Mouse (Mus musculus) heart, postnatal 4 days (tissue): ENCODE results near the gene Otol1. TPM values are rescaled to one million over a fixed set of nuclear protein-coding genes. Genes with fewer than 3 reads are reported as not detected.
A peak's percentile ranks its signal among the peaks of the same experiment; 100 is the strongest.

ENCODE experiments used
- DNase-seq: peaks from one replicate; pipeline ENCODE4 v3.0.0; 2021
- total RNA-seq, 2 experiments: library from RNA; stranded (reverse); gene quantifications; 2 replicates each; pipeline ENCODE4 v1.2.3; 2021

Gene Otol1
- total RNA-seq, result not detected

GRCm38 (mm10) chr3:70007313-70007712 is at the start of gene Otol1:
TSS of gene Otol1 (plus strand) at chr3:70007613.
- DNase-seq, result no peak

GRCm38 (mm10) chr3:69962187-69962586 is 45.2 kb upstream of the Otol1 start:
- peak; percentile 27 for DNase-seq

- DNase-seq, result no peak
These were observed 35.8 kb upstream of the Otol1 start for GRCm38 (mm10) chr3:69971482-69972097.

GRCm38 (mm10) chr3:69978092-69978491 is 29.3 kb upstream of the Otol1 start:
- DNase-seq, result no peak

- DNase-seq, result no peak
These were observed 13.6 kb upstream of the Otol1 start for GRCm38 (mm10) chr3:69993806-69994205.

GRCm38 (mm10) chr3:70001540-70001939 is 5.9 kb upstream of the Otol1 start:
- DNase-seq, result no peak

GRCm38 (mm10) chr3:70003126-70003764 is 4.2 kb upstream of the Otol1 start:
- no peak for DNase-seq

GRCm38 (mm10) chr3:70003955-70004354 is 3.5 kb upstream of the Otol1 start:
- peak; percentile 11 for DNase-seq

- no peak for DNase-seq
These were observed 3.0 kb upstream of the Otol1 start for GRCm38 (mm10) chr3:70004379-70004778.

GRCm38 (mm10) chr3:70012641-70013040 is 5.2 kb downstream of the Otol1 start:
- DNase-seq, result no peak

GRCm38 (mm10) chr3:70026605-70027004 is 19.2 kb downstream of the Otol1 start:
- DNase-seq, result no peak

- DNase-seq, result no peak
These were observed 21.8 kb downstream of the Otol1 start for GRCm38 (mm10) chr3:70029260-70029659.

GRCm38 (mm10) chr3:70035593-70035992 is 28.2 kb downstream of the Otol1 start:
- no peak for DNase-seq

Other genes starting within 250 kb of the Otol1 start
- gene Sptssb, start 147.7 kb upstream of the Otol1 start, total RNA-seq, result not detected